Mouse (Mus musculus): Measurements from ENCODE around the gene Svep1.

GRCm38 (mm10) chr4:58003501-58003900 is 203.2 kb downstream of the Svep1 start:
- TF ChIP-seq POLR2A (IDR thresholded peaks at IDR 0.05; ENCODE audit: control insufficient read depth in 1 of 2, insufficient read depth in 1 of 2, low read depth in 1 of 2, low read length in 2 of 2, poor library complexity in 1 of 2), result no peak
- no peak for TF ChIP-seq ZNF384 (IDR thresholded peaks at IDR 0.05; ENCODE audit: low read depth, low read length)
- TF ChIP-seq RCOR1 (IDR thresholded peaks at IDR 0.05; ENCODE audit: low read depth, low read length), result no peak

All from MEL (cell line).